Mouse (Mus musculus) lung, embryonic 15.5 days (tissue): ENCODE results near the gene Cnbd2. TPM values are rescaled to one million over a fixed set of nuclear protein-coding genes. Genes with fewer than 3 reads are reported as not detected.

ENCODE experiments used
- ATAC-seq: fragments of 200-750 bp; cut with Nextera tagmentation; 2 replicates; pipeline ENCODE4 v1.8.0; 2017; ENCODE audit warnings: moderate number of reproducible peaks, borderline replicate concordance; ENCODE audit not compliant: low FRiP score, low TSS enrichment; ENCODE audit errors: extremely low read depth
- H3K27ac ChIP-seq: fragments of 300-500 bp; sonication (generic); 2 replicates; pipeline ENCODE4 v1.5.1; 2015; ENCODE audit warnings: moderate library complexity, mild to moderate bottlenecking, inconsistent platforms
- H3K27me3 ChIP-seq: fragments of 300-500 bp; sonication (generic); 2 replicates; pipeline ENCODE4 v1.6.1; 2015; ENCODE audit warnings: inconsistent platforms
- H3K36me3 ChIP-seq: fragments of 300-500 bp; sonication (generic); 2 replicates; pipeline ENCODE4 v1.6.1; 2015; ENCODE audit warnings: inconsistent platforms
- H3K4me1 ChIP-seq: fragments of 300-500 bp; sonication (generic); 2 replicates; pipeline ENCODE4 v1.6.1; 2015; ENCODE audit warnings: inconsistent platforms
- H3K4me2 ChIP-seq: fragments of 300-500 bp; sonication (generic); 2 replicates; pipeline ENCODE4 v1.6.1; 2015; ENCODE audit warnings: inconsistent platforms, mild to moderate bottlenecking, moderate library complexity
- H3K4me3 ChIP-seq: fragments of 300-500 bp; sonication (generic); 2 replicates; pipeline ENCODE4 v1.5.1; 2015; ENCODE audit warnings: mild to moderate bottlenecking, inconsistent platforms
- H3K9ac ChIP-seq: fragments of 300-500 bp; sonication (generic); 2 replicates; pipeline ENCODE4 v1.6.1; 2015; ENCODE audit warnings: inconsistent platforms
- H3K9me3 ChIP-seq: fragments of 300-500 bp; sonication (generic); 2 replicates; pipeline ENCODE4 v1.6.1; 2016; ENCODE audit warnings: inconsistent platforms
- WGBS: fragments of 180-500 bp; shearing (Covaris S2); methylation state at CpG from one replicate; pipeline ENCODE4 v1.1.7; 2015; 5-methylcytosine and 5-hydroxymethylcytosine counted together
- polyA plus RNA-seq: library from polyadenylated mRNA; unstranded; fragments of >200 nt; fragmentation: Nextera tagmentation; extraction: Ambion mirVana; gene quantifications from 2 replicates; pipeline ENCODE4 v1.2.1, GENCODE M21; 2015

The Cnbd2 gene
- polyA plus RNA-seq: 3.7 and 4.0 TPM in 2 replicates

- no peaks in the 10 kb centered on the region for H3K9me3 ChIP-seq
- peak within 1 kb of the TSS; percentile 98 for H3K27ac ChIP-seq
- under 1% methylated on average over 48 of the region's 49 CpGs for WGBS
- peak within 1 kb of the TSS; percentile 92 for H3K4me3 ChIP-seq
- no peaks in the 10 kb centered on the region for H3K27me3 ChIP-seq
- H3K36me3 ChIP-seq: peaks cover 4% of the 10 kb centered on the region; the same call in 1 of the 2 replicates
- peak within 1 kb of the TSS; percentile 80 for H3K4me2 ChIP-seq
- peak within 1 kb of the TSS; percentile 95 for H3K9ac ChIP-seq
- peaks cover 11% of the 10 kb centered on the region for H3K4me1 ChIP-seq
- ATAC-seq: peak; percentile 91
Measured at GRCm38 (mm10) chr2:156312297-156312897, at the start of gene Cnbd2, which contains the start of gene Scand1. TSS of gene Cnbd2 (plus strand) at chr2:156312299. TSS of gene Scand1 (minus strand) at chr2:156312704.

GRCm38 (mm10) chr2:156263204-156263893 is 48.8 kb upstream of the Cnbd2 start:
- Histone ChIP-seq H3K4me3 (no peak overlapping the region), H3K36me3 (peaks cover 20% of the 10 kb centered on the region), H3K27me3 (no peaks in the 10 kb centered on the region), H3K9me3 (no peaks in the 10 kb centered on the region), H3K9ac (no peak overlapping the region), H3K27ac (no peak overlapping the region), H3K4me1 (0 out of 2 replicates have a peak, but pooled peaks cover under 1% of the 10 kb centered on the region), H3K4me2 (no peak overlapping the region)
- no peak for ATAC-seq
- WGBS: 81% methylated on average over 4 of the region's 4 CpGs

GRCm38 (mm10) chr2:156267636-156268035 is 44.5 kb upstream of the Cnbd2 start:
- Histone ChIP-seq H3K27me3 (no peaks in the 10 kb centered on the region), H3K27ac (no peak overlapping the region), H3K4me3 (no peak overlapping the region), H3K4me1 (no peaks in the 10 kb centered on the region), H3K4me2 (no peak overlapping the region), H3K9me3 (no peaks in the 10 kb centered on the region), H3K9ac (no peak overlapping the region), H3K36me3 (peaks cover 11% of the 10 kb centered on the region)
- no peak for ATAC-seq
- 94% methylated on average over 9 of the region's 9 CpGs for WGBS

GRCm38 (mm10) chr2:156272553-156272952 is 39.5 kb upstream of the Cnbd2 start:
- H3K4me1 ChIP-seq: no peaks in the 10 kb centered on the region
- H3K4me2 ChIP-seq: no peak overlapping the region
- no peak overlapping the region for H3K9ac ChIP-seq
- H3K36me3 ChIP-seq: peaks cover 21% of the 10 kb centered on the region
- H3K27me3 ChIP-seq: no peaks in the 10 kb centered on the region
- ATAC-seq: no peak
- 82% methylated on average over 6 of the region's 6 CpGs for WGBS
- H3K9me3 ChIP-seq: no peaks in the 10 kb centered on the region
- H3K27ac ChIP-seq: no peak overlapping the region
- H3K4me3 ChIP-seq: no peak overlapping the region

- H3K4me2 ChIP-seq: no peak overlapping the region
- no peaks in the 10 kb centered on the region for H3K4me1 ChIP-seq
- ATAC-seq: peak; percentile 70; the same call in 1 of the 2 replicates
- no peaks in the 10 kb centered on the region for H3K9me3 ChIP-seq
- no peaks in the 10 kb centered on the region for H3K27me3 ChIP-seq
- 37% methylated on average over 4 of the region's 4 CpGs for WGBS
- H3K9ac ChIP-seq: no peak overlapping the region
- H3K36me3 ChIP-seq: peaks cover 14% of the 10 kb centered on the region; the same call in 1 of the 2 replicates
- H3K4me3 ChIP-seq: no peak overlapping the region
- H3K27ac ChIP-seq: no peak overlapping the region
Measured at GRCm38 (mm10) chr2:156278226-156279017, 33.7 kb upstream of the Cnbd2 start.

- Histone ChIP-seq H3K27ac (no peak overlapping the region), H3K9ac (no peak overlapping the region), H3K36me3 (peaks cover 16% of the 10 kb centered on the region; the same call in 1 of the 2 replicates), H3K27me3 (no peaks in the 10 kb centered on the region), H3K4me3 (no peak overlapping the region), H3K9me3 (no peaks in the 10 kb centered on the region), H3K4me1 (no peaks in the 10 kb centered on the region), H3K4me2 (no peak overlapping the region)
- 79% methylated on average over 4 of the region's 4 CpGs for WGBS
- no peak for ATAC-seq
Measured at GRCm38 (mm10) chr2:156281227-156281626, 30.9 kb upstream of the Cnbd2 start.

- peaks cover 27% of the 10 kb centered on the region for H3K36me3 ChIP-seq
- no peak overlapping the region for H3K27ac ChIP-seq
- ATAC-seq: no peak
- no peaks in the 10 kb centered on the region for H3K4me1 ChIP-seq
- H3K4me2 ChIP-seq: no peak overlapping the region
- no peak overlapping the region for H3K4me3 ChIP-seq
- no peak overlapping the region for H3K9ac ChIP-seq
- H3K9me3 ChIP-seq: no peaks in the 10 kb centered on the region
- 68% methylated on average over 2 of the region's 2 CpGs for WGBS
- H3K27me3 ChIP-seq: no peaks in the 10 kb centered on the region
Measured at GRCm38 (mm10) chr2:156285161-156285560, 26.9 kb upstream of the Cnbd2 start.

- Histone ChIP-seq H3K9ac (no peak overlapping the region), H3K36me3 (peaks cover 35% of the 10 kb centered on the region), H3K4me1 (no peaks in the 10 kb centered on the region), H3K9me3 (no peaks in the 10 kb centered on the region), H3K27ac (no peak overlapping the region), H3K27me3 (no peaks in the 10 kb centered on the region), H3K4me3 (no peak overlapping the region), H3K4me2 (no peak overlapping the region)
- ATAC-seq: no peak
- 92% methylated on average over 4 of the region's 4 CpGs for WGBS
Measured at GRCm38 (mm10) chr2:156286733-156287132, 25.4 kb upstream of the Cnbd2 start.

- H3K4me1 ChIP-seq: no peaks in the 10 kb centered on the region
- H3K36me3 ChIP-seq: peaks cover 39% of the 10 kb centered on the region
- H3K9ac ChIP-seq: no peak overlapping the region
- H3K27ac ChIP-seq: no peak overlapping the region
- H3K4me2 ChIP-seq: no peak overlapping the region
- H3K27me3 ChIP-seq: no peaks in the 10 kb centered on the region
- WGBS: 94% methylated on average over 2 of the region's 2 CpGs
- no peaks in the 10 kb centered on the region for H3K9me3 ChIP-seq
- no peak for ATAC-seq
- H3K4me3 ChIP-seq: no peak overlapping the region
Measured at GRCm38 (mm10) chr2:156288222-156288621, 23.9 kb upstream of the Cnbd2 start.

- Histone ChIP-seq H3K36me3 (peaks cover 47% of the 10 kb centered on the region), H3K4me3 (no peak overlapping the region), H3K9me3 (no peaks in the 10 kb centered on the region), H3K9ac (no peak overlapping the region), H3K4me1 (no peaks in the 10 kb centered on the region), H3K27ac (no peak overlapping the region), H3K27me3 (no peaks in the 10 kb centered on the region), H3K4me2 (no peak overlapping the region)
- ATAC-seq: no peak
- 84% methylated on average over 2 of the region's 2 CpGs for WGBS
Measured at GRCm38 (mm10) chr2:156289552-156290160, 22.4 kb upstream of the Cnbd2 start.

GRCm38 (mm10) chr2:156291998-156292397 is 20.1 kb upstream of the Cnbd2 start:
- Histone ChIP-seq H3K36me3 (peaks cover 50% of the 10 kb centered on the region), H3K4me1 (no peaks in the 10 kb centered on the region), H3K4me3 (no peak overlapping the region), H3K9ac (no peak overlapping the region), H3K27me3 (no peaks in the 10 kb centered on the region), H3K4me2 (no peak overlapping the region), H3K27ac (no peak overlapping the region), H3K9me3 (no peaks in the 10 kb centered on the region)
- ATAC-seq: no peak
- WGBS: 84% methylated on average over 1 of the region's 1 CpGs
